Mouse (Mus musculus): ENCODE results near the gene Lpin3.

Lpin3 gene

GRCm38 (mm10) chr2:160887284-160887683 is 6.8 kb downstream of the Lpin3 start:
- DNase-seq: peak; percentile 80

DNA sequence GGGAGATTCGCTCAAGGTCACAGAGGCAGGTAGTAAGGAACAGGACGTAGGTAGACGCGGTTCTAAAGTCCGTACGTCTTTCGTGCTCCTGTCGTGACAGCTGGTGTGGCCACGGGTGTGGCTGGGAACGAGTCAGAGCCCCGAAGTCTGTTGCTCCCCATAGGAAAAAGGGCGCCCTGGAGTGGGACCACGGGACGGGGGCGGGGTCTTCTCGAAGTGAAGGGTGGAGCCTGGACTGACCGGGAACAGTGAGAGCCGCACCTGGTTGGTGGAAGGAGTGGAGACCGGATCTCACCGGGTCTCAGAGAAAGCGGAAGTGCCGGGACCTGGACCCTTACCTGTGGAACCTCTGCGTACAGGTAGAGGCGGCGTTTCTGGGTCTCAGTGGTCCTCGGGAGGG is 7.4 kb downstream of the Lpin3 start:
- peak; percentile 69 for DNase-seq

GRCm38 (mm10) chr2:160891045-160891444 is 10.6 kb downstream of the Lpin3 start:
- DNase-seq: no peak

GRCm38 (mm10) chr2:160891697-160892096 is 11.2 kb downstream of the Lpin3 start:
- DNase-seq: no peak

GRCm38 (mm10) chr2:160901656-160902412 is 21.4 kb downstream of the Lpin3 start:
- DNase-seq: no peak

GRCm38 (mm10) chr2:160905301-160905700 is 24.8 kb downstream of the Lpin3 start:
- no peak for DNase-seq

GRCm38 (mm10) chr2:160906101-160906500 is 25.6 kb downstream of the Lpin3 start:
- DNase-seq: no peak

- no peak for DNase-seq
Observed at GRCm38 (mm10) chr2:160908607-160909006, 28.1 kb downstream of the Lpin3 start.

DNA sequence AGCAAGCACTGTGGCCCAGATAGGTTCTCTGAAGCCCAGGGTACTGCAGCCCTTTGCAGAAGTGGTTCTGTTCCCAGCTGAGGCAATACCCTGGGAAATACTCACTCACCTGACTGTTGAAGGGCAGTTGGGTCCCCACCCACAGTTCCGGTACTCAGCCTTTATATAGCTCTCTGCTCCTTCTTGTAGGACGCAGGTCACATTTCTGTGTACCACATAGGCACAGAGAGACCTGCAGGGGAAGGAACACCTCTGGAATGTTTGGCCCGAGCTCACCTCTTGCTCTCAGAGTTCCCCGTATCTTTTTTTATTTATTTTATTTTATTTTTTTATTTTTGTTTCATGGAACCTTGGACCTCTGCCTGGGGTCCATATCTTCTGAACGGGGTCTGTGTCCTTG is 30.2 kb downstream of the Lpin3 start:
- no peak for DNase-seq

- DNase-seq: no peak
Observed at GRCm38 (mm10) chr2:160911558-160912201, 31.2 kb downstream of the Lpin3 start.

DNA sequence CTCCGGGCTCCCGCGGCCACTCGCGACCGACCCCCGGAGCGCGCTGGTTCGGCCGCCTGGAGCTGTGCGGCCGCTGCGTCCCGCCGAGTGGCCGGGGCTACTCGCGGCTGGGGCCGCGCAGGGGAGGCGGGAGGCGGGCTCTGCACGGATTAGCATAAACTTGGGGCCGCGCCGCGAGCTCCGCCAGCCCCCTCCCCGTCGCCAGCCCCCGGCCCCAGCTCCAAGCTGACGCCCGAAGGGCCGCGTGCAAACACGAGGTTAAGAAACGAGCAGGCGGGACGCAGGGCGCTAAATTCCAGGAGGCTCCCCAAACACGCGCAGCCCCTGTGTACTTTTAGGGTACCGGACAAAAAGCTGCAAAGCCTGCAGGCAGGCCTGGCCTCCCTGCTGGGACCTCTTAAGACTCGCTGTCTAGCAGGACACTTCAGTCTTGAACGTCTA is 31.8 kb downstream of the Lpin3 start, which contains the start of gene Emilin3:
Gene Emilin3 (minus strand): TSS at position 98 of the 441 bp plus-strand sequence.
- peak; percentile 18 for DNase-seq

DNA sequence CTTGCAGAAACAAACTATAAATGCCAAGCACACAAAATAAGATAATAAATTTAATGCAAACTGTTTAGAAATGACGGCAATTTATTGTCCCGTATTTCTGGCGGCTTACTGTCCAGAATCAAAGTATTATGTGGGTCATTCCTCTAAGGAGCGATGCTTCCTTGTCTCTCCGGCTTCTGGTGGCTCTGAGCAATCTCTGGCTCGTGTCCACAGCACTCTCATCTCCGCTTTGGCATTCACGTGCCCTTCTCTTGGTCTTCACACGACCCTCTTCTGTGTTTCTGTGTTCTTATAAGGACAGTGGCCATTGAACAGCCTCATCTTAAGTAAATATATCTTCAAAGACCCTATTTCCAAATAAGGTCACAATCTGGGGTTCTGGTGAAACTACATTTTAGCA is 34.2 kb downstream of the Lpin3 start:
- DNase-seq: no peak

DNA sequence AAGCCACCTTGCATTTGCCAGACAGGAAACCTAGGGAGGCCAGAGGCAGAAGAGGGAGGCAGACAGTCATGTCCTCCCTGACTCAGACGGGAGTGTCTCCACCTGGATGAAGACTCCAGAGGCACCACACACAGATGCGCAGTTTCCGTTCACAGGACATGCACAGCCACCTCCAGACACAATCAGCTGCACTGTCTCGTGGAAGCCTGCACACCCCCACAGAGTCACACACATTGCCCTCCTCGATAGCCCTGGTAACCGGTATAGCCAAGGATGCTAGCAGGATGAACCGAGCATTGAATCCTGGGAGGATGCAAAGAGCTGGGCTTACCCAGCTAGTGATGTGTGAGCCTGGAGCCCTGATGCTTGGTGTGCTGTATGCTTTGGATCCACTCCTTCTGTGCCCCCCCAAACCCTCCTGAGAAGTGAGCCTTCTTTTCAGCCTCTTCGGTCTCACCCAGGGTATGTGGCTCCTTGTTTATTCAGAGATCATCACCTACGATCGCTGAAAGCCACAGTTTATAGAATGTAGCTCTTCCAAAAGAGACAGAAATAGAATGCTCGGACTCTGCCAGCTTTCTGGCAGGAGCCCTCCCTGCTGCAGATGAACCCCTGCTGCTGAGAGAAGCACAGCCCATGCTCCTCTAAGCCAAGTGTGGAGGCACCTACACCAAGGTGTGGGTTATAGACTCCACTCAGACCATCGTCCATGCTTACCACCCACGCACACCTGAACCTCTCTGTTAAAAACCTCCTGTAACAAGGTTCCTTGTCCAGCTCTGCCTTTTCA is 35.5 kb downstream of the Lpin3 start:
- DNase-seq: no peak

DNA sequence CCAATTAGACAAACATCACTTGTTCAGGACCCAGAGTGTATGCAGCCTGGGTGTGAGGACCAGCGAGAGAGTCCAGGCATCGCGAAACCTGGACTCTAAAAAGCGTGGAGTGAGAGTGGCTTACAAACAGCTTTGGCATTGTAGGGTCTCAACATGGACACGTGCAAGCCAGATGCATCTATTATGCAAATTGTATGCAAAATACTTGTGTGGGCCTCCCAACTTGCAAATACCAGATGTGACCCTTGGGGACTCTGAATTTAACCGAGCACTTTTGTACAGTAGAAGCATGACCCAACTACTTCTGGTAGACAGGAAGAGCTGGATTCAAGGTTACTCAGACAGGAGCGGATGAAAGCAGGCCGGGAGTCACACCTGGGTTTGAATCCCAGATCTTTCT is 36.2 kb downstream of the Lpin3 start:
- DNase-seq: no peak

DNA sequence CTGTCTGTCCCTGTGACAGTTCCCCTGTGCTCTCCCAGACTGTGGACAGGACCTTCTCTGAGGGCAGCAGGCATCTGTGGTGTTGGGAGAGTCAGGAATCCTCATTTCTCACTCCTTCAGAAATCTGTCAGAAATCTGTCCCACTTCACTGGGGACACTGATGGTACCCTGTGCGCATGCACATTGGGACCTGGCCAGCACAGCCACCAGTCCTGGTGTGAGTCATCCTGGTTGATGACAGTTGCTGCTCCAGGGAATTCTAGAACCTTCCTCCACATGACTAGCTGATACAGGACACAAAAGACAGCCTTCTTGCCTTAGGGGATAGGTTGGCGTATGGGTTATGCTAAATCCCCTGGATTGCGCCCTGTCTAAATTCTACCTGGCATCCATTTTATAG is 36.8 kb downstream of the Lpin3 start:
- no peak for DNase-seq

DNA sequence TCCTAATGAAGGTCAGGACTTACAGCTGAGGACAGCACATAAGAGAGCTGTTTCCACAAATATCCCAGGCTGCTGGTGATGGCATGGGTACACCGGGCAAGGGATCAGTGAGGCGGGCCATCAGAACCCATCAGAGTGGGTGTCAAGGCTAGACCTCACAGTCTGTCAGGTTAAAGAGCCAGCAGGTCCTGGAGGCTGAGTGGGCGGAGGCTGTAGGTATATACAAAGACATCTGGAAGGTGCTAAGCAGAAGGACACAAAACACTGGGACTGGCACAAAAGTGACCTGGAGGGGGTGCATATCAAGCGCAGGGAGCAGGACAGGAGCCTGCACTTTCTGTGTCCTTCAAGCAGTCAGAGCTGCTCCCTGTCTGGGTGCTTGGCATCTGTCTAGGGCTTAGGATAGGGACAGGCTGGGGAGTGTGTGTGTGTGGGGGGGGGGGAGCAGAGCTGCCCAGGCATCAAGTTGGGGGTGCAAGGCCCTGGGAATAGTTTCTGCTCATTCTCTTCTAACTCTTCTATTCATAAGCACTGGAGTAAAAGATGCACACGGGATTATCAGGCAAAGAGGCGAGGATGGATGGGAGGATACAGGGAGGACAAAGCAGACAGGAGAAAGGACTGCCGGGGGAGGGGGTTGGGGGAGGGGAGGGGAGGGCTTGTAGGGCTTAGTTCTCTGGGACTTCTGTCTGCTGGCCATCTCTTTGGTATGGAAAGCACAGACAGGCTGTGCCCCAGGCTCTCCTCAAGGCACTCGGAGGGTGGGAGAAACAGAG is 37.9 kb downstream of the Lpin3 start:
- no peak for DNase-seq

DNA sequence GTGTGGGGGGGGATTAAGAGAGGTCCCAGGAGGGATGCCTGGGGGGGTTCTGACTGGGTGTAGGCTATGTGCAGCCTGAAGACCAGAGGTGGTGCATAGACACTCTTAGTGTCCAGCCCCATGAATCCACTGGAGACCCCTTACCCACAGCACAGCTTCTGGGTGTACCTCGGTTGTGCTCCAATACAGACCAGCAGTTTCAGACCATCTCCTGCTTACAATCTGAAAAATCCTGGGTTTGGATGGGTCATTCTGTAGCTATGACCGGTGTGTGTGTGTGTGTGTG is 38.4 kb downstream of the Lpin3 start:
- no peak for DNase-seq

DNA sequence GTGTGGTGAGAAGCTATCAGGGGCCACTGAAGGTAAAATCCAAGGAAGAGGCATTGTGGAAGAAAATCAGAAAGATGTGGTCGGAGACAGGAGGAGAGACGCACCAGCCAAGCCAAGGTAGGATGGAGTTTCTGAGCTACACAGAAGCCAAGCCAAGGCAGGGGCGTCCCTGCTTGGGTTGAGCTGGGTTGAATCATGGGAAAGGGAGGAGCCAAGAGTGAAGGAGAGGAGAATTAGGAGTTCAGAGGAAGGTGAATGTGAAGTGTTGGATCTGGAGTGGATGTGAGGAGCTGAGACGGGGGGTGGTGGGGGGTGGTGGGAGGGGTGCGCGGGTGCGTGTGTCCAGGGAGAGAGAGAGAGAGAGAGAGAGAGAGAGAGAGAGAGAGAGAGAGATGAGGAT is 40.8 kb downstream of the Lpin3 start:
- no peak for DNase-seq

DNA sequence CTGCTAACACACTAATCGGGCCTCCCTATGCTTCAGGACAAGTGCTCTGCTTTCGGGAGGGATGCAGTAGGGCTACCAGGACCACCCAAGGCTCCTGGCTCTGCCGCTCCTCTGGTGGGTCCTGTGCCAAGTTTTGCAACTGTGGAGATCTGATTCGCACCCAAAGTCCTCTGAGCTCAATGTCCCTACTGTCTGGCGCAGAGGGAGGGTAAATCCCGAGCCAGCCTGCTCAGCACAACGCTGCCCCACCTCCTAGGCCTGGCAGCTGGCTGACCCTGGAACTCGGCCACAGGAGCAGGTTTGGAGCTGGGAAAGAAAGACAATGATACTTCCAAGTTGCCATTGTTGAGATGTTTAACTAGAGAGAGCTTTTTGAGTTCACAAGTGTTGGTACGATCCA is 44.7 kb downstream of the Lpin3 start:
- DNase-seq: no peak

DNA sequence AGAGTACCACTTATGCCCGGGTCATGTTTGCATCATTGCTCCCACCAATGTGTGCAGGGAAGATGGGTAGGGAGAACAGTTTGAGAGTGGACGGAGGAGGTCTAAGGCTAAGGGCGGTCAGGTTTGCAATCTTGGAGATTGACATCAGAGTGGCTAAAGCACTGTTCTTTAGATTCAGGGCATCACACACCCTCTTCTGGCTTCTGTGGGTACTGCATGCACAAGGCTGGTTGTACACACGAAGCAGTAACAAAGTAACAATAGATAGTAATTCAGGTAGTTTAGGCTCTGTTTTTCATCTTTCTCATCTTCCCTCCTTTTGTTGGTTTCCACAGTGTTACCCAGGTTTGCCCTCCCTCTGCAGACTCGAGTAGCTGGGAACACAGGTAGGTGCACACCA is 50.9 kb downstream of the Lpin3 start:
- no peak for DNase-seq

- no peak for DNase-seq
Observed at GRCm38 (mm10) chr2:160932325-160932724, 51.9 kb downstream of the Lpin3 start.

- no peak for DNase-seq
Observed at GRCm38 (mm10) chr2:160932981-160933380, 52.5 kb downstream of the Lpin3 start.

DNA sequence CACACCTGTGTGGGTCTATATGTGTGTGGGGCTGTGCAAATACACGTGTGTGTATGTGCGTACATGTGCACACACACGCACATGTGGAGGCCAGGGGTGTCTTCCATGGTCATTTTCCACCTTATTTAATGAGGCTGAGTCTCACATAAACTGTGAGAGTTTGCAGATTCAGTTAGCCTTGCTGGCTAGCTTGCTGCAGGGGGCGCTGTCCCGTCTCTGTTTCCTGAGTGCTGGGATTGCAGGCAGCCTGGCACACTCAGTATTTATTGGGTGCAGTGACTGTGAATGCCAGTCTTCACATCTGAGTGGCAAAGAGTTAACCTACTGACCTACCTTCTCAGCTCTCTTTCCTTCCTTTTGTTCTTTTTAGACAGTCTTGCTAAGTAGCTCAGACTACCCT is 53.4 kb downstream of the Lpin3 start:
- no peak for DNase-seq

Measured in liver (tissue).